Comparison of ENCODE assay signal across 26 mouse cellular contexts in the genomic region with DNA sequence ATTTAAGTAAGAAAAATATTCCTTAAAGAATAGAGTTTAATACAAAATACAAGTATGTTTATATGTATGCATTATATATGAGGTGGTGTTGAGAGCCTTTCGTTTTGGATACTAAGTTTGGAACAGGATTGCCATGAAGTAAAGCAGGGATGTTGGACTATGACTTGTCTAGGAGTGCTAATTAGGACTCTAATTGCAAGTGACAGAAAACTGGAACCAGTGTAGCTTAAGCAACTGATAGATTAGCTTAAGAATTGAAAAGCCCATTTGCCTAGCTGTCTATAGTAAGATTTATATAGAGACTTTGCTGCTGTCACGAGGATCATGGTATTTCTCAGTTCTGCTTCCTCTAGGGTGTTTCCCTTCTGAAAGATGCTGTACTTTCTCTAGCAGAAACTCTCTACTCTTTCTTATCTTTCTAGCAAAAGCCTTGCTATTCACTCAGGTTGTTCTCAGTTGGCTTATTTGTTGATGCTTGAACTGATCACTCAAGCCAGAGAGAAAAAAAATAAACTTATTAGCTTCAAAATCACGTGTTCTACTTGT.
"Had no signal": no experiment of that assay in that cellular context is flagged by ENCODE, and none has a peak within 500 bp of the region (broad histone marks: within the 10 kb centered on the region; RNA-seq: fewer than 3 reads in every experiment).

No protein-coding gene starts in this region.

- H3K36me3 ChIP-seq: heart, embryonic 10.5 days; heart, embryonic 12.5 days; hindbrain, embryonic 13.5 days; hindbrain, embryonic 15.5 days; kidney, embryonic 15.5 days; limb, embryonic 10.5 days; limb, embryonic 12.5 days; liver, embryonic 13.5 days had no signal

- H3K9me3 ChIP-seq: heart, embryonic 10.5 days; heart, embryonic 12.5 days; hindbrain, embryonic 13.5 days; hindbrain, embryonic 15.5 days; kidney, embryonic 15.5 days; limb, embryonic 10.5 days; limb, embryonic 12.5 days; liver, embryonic 13.5 days had no signal

- H3K27me3 ChIP-seq: heart, embryonic 12.5 days; hindbrain, embryonic 13.5 days; hindbrain, embryonic 15.5 days; kidney, embryonic 15.5 days; limb, embryonic 12.5 days; liver, embryonic 13.5 days had no signal

- H3K4me3 ChIP-seq: gastrocnemius, adult 2 months; heart, embryonic 10.5 days; heart, embryonic 12.5 days; hindbrain, embryonic 13.5 days; hindbrain, embryonic 15.5 days; kidney, embryonic 15.5 days; layer of hippocampus, adult 2 months; left cerebral cortex, adult 2 months; limb, embryonic 10.5 days; limb, embryonic 12.5 days; liver, embryonic 13.5 days had no signal

- H3K9ac ChIP-seq: heart, embryonic 12.5 days; hindbrain, embryonic 13.5 days; hindbrain, embryonic 15.5 days; kidney, embryonic 15.5 days; limb, embryonic 12.5 days; liver, embryonic 13.5 days had no signal

- ATAC-seq: hindbrain, postnatal 0 days; intestine, embryonic 16.5 days had no signal

- H3K4me2 ChIP-seq: heart, embryonic 12.5 days; hindbrain, embryonic 13.5 days; hindbrain, embryonic 15.5 days; kidney, embryonic 15.5 days; limb, embryonic 12.5 days; liver, embryonic 11.5 days; liver, embryonic 13.5 days had no signal

- DNase-seq: gastrocnemius, adult 2 months; gastrocnemius, postnatal 10 days; gastrocnemius, postnatal 25 days; heart, adult 18-20 months; heart, postnatal 14 days; heart, postnatal 36 days; kidney, adult 11 months; kidney, adult 2 months; kidney, adult 9 months; kidney, postnatal 14 days; kidney, postnatal 4 days; liver; liver, embryonic 13.5 days had no signal

- H3K27ac ChIP-seq: heart, embryonic 10.5 days; hindbrain, embryonic 13.5 days; hindbrain, embryonic 15.5 days; hindbrain, postnatal 0 days; kidney, embryonic 15.5 days; kidney, postnatal 0 days; layer of hippocampus, adult 2 months; left cerebral cortex, adult 2 months; limb, embryonic 10.5 days; limb, embryonic 12.5 days; liver, embryonic 13.5 days had no signal

- H3K4me1 ChIP-seq: heart, embryonic 10.5 days; heart, embryonic 12.5 days; hindbrain, embryonic 13.5 days; hindbrain, embryonic 15.5 days; kidney, embryonic 15.5 days; limb, embryonic 10.5 days; limb, embryonic 12.5 days; liver, embryonic 13.5 days had no signal
